Mouse (Mus musculus) CH12.LX (cell line): ENCODE measurements around the gene Zbtb9. TPM values are rescaled to one million over a fixed set of nuclear protein-coding genes. Genes with fewer than 3 reads are reported as not detected.

Source experiments
- DNase-seq: peaks from one replicate; pipeline ENCODE4 v3.0.0-alpha.2; 2013; ENCODE audit errors: extremely low read depth
- H3K27ac ChIP-seq: 2 replicates; pipeline ENCODE4 v1.5.1; 2012; ENCODE audit warnings: low read depth, mild to moderate bottlenecking, control low read depth, moderate library complexity; ENCODE audit not compliant: insufficient read depth
- H3K27me3 ChIP-seq: replicated peaks from 2 replicates; pipeline ENCODE3; 2012; ENCODE audit warnings: inconsistent platforms
- H3K36me3 ChIP-seq, 2 experiments: replicated peaks in 1 of 2; 2 replicates each; pipeline versions ENCODE3 to v1.6.1; 2012; ENCODE audit warnings: inconsistent platforms in 1 of 2, low read length in 1 of 2, mild to moderate bottlenecking in 1 of 2, mixed read lengths in 1 of 2, moderate library complexity in 1 of 2; ENCODE audit not compliant: control insufficient read depth in 1 of 2, insufficient read depth in 1 of 2
- H3K4me1 ChIP-seq, 2 experiments: 2 replicates each; pipeline ENCODE4 v1.6.1; 2012; ENCODE audit warnings: inconsistent platforms in 1 of 2, moderate library complexity in 1 of 2; ENCODE audit not compliant: insufficient read depth in 2 of 2, control insufficient read depth in 1 of 2
- H3K4me2 ChIP-seq: 2 replicates; pipeline ENCODE4 v1.6.1; 2012; ENCODE audit warnings: low read depth, mild to moderate bottlenecking, control low read depth; ENCODE audit not compliant: poor library complexity, insufficient read depth, severe bottlenecking
- H3K4me3 ChIP-seq, 3 experiments: fragments of 150-350 bp in 1 of 3; sonication (generic) in 1 of 3; replicated peaks in 1 of 3; 2 replicates each; pipeline versions ENCODE3 to v1.5.1; 2011 to 2012; ENCODE audit warnings: low read depth in 2 of 3, low read length in 2 of 3, mild to moderate bottlenecking in 2 of 3, moderate library complexity in 2 of 3, control low read depth in 1 of 3, improper control_type of control experiment in 1 of 3, inconsistent platforms in 1 of 3, mixed read lengths in 1 of 3; ENCODE audit not compliant: poor library complexity in 1 of 3
- H3K79me2 ChIP-seq: replicated peaks from 2 replicates; pipeline ENCODE4 v1.6.1; 2012; ENCODE audit warnings: mild to moderate bottlenecking, moderate library complexity; ENCODE audit not compliant: control insufficient read depth, poor library complexity, insufficient read depth, severe bottlenecking; ENCODE audit errors: extremely low read depth
- H3K9ac ChIP-seq: 2 replicates; pipeline ENCODE4 v1.6.1; 2012; ENCODE audit warnings: low read depth, mild to moderate bottlenecking, control low read depth, moderate library complexity; ENCODE audit not compliant: insufficient read depth
- H3K9me3 ChIP-seq: replicated peaks from 2 replicates; pipeline ENCODE3; 2012; ENCODE audit warnings: low read length, inconsistent platforms, mixed read lengths
- CHD2 ChIP-seq: IDR thresholded peaks from 2 replicates; pipeline ENCODE4 v1.6.1; 2011; ENCODE audit warnings: low read length, improper control_type of control experiment
- CTCF ChIP-seq, 2 experiments: IDR thresholded peaks in 1 of 2; conservative IDR thresholded peaks in 1 of 2; 2 replicates each; pipeline ENCODE4 v1.5.1; 2011 to 2012; ENCODE audit warnings: low read depth in 2 of 2, low read length in 2 of 2, improper control_type of control experiment in 1 of 2, inconsistent platforms in 1 of 2, mild to moderate bottlenecking in 1 of 2, moderate library complexity in 1 of 2
- E2F4 ChIP-seq: IDR thresholded peaks from 2 replicates; pipeline ENCODE4 v1.6.1; 2011; ENCODE audit warnings: low read depth, low read length, improper control_type of control experiment; ENCODE audit not compliant: insufficient replicate concordance
- ELF1 ChIP-seq: IDR thresholded peaks from 2 replicates; pipeline ENCODE4 v1.6.1; 2014; ENCODE audit warnings: low read depth, mild to moderate bottlenecking, inconsistent platforms, low read length, improper control_type of control experiment
- KAT2A ChIP-seq: IDR thresholded peaks from 2 replicates; pipeline ENCODE4 v1.6.1; 2012; ENCODE audit warnings: low read length, improper control_type of control experiment, inconsistent platforms; ENCODE audit not compliant: insufficient replicate concordance
- MAFK ChIP-seq: IDR thresholded peaks from 2 replicates; pipeline ENCODE4 v1.6.1; 2011; ENCODE audit warnings: low read length, improper control_type of control experiment; ENCODE audit not compliant: insufficient replicate concordance
- MAX ChIP-seq: IDR thresholded peaks from 2 replicates; pipeline ENCODE4 v1.6.1; 2011; ENCODE audit warnings: low read length, improper control_type of control experiment
- MXI1 ChIP-seq: IDR thresholded peaks from 2 replicates; pipeline ENCODE4 v1.6.1; 2011; ENCODE audit warnings: mild to moderate bottlenecking, low read depth, low read length, improper control_type of control experiment
- NELFE ChIP-seq: IDR thresholded peaks from 2 replicates; pipeline ENCODE4 v1.6.1; 2011; ENCODE audit warnings: low read depth, low read length, improper control_type of control experiment
- PAX5 ChIP-seq: IDR thresholded peaks from 2 replicates; pipeline ENCODE4 v1.6.1; 2012; ENCODE audit warnings: low read length, inconsistent platforms, mixed read lengths
- RAD21 ChIP-seq: IDR thresholded peaks from 2 replicates; pipeline ENCODE4 v1.6.1; 2011; ENCODE audit warnings: low read depth, mild to moderate bottlenecking, low read length, improper control_type of control experiment, moderate library complexity
- RCOR1 ChIP-seq: conservative IDR thresholded peaks from 2 replicates; pipeline ENCODE4 v1.6.1; 2012; ENCODE audit warnings: low read depth, mild to moderate bottlenecking, inconsistent platforms, low read length, improper control_type of control experiment
- SIN3A ChIP-seq: IDR thresholded peaks from 2 replicates; pipeline ENCODE4 v1.6.1; 2012; ENCODE audit warnings: low read length, improper control_type of control experiment, inconsistent platforms
- TBP ChIP-seq: conservative IDR thresholded peaks from 2 replicates; pipeline ENCODE4 v1.6.1; 2011; ENCODE audit warnings: low read depth, low read length, improper control_type of control experiment
- UBTF ChIP-seq: IDR thresholded peaks from 2 replicates; pipeline ENCODE4 v1.6.1; 2012; ENCODE audit warnings: low read depth, mild to moderate bottlenecking, inconsistent platforms, low read length, improper control_type of control experiment, moderate library complexity
- USF2 ChIP-seq: conservative IDR thresholded peaks from 2 replicates; pipeline ENCODE4 v1.6.1; 2011; ENCODE audit warnings: low read depth, low read length, improper control_type of control experiment
- ZC3H11A ChIP-seq: IDR thresholded peaks from 2 replicates; pipeline ENCODE4 v1.6.1; 2012; ENCODE audit warnings: low read depth, mild to moderate bottlenecking, inconsistent platforms, low read length, improper control_type of control experiment
- ZKSCAN1 ChIP-seq: IDR thresholded peaks from 2 replicates; pipeline ENCODE4 v1.6.1; 2012; ENCODE audit warnings: low read depth, inconsistent platforms, low read length, improper control_type of control experiment, borderline replicate concordance
- ZNF384 ChIP-seq: IDR thresholded peaks from 2 replicates; pipeline ENCODE4 v1.6.1; 2012; ENCODE audit warnings: low read depth, low read length, improper control_type of control experiment, inconsistent platforms
- dilution Hi-C: fragments of 300-500 bp; cut with MboI; formaldehyde crosslinking; loops from 2 replicates; pipeline ENCODE4 v1.14.3; 2020; ENCODE audit warnings: low sequenced_read_pairs; ENCODE audit not compliant: extremely low pct_unique_long_range_greater_than_20kb, extremely low pct_ligation_motif_present
- in situ Hi-C: fragments of 300-500 bp; cut with MboI; formaldehyde crosslinking; loops from 3 replicates; pipeline ENCODE4 v1.14.3; 2019; ENCODE audit warnings: low sequenced_read_pairs, low pct_ligation_motif_present, low pct_unique_long_range_greater_than_20kb, mixed read lengths
- polyA plus RNA-seq: library from polyadenylated mRNA; unstranded; fragments of >175 nt; gene quantifications from 2 replicates; pipeline ENCODE4 v1.2.1, GENCODE M21; 2012; ENCODE audit warnings: low read depth; ENCODE audit not compliant: insufficient read length
- total RNA-seq, 2 experiments: library from RNA; depleted of rRNA; stranded (reverse); fragments of 300-350 nt in 1 of 2; fragments of >200 nt in 1 of 2; gene quantifications; 2 replicates each; pipeline ENCODE4 v1.2.3; 2012 to 2014

The Zbtb9 gene
- total and polyA plus RNA-seq, 3 experiments = 2.0 to 14.3 (median 8.1) TPM

- no peak for DNase-seq
- no peaks in the 10 kb centered on the region for H3K9me3 ChIP-seq
- no peak overlapping the region for H3K4me3 ChIP-seq
- H3K4me1 ChIP-seq = peaks cover 4 to 18% of the 10 kb centered on the region in 2 experiments; a peak in 3 of 4 replicates
- TF ChIP-seq MAFK = no peak
- no peak for TF ChIP-seq CHD2
- no peak for TF ChIP-seq PAX5
- TF ChIP-seq ZKSCAN1 = no peak
- H3K4me2 ChIP-seq = no peak overlapping the region
- H3K79me2 ChIP-seq = no peaks in the 10 kb centered on the region
- dilution Hi-C loops = no loop called here
- H3K27me3 ChIP-seq = no peaks in the 10 kb centered on the region
- peaks cover 0 to 8% of the 10 kb centered on the region in 2 experiments for H3K36me3 ChIP-seq
- in situ Hi-C loops = no loop called here
- H3K27ac ChIP-seq = no peak overlapping the region
- no peak overlapping the region for H3K9ac ChIP-seq
These were observed 12.7 kb downstream of the Zbtb9 start for GRCm38 (mm10) chr17:26985503-26986179.

GRCm38 (mm10) chr17:26990521-26990920 lies 17.6 kb downstream of the Zbtb9 start:
- in situ Hi-C loops = no loop called here
- Histone ChIP-seq H3K9me3 (no peaks in the 10 kb centered on the region), H3K79me2 (no peaks in the 10 kb centered on the region), H3K4me1 (peaks cover 0 to 4% of the 10 kb centered on the region in 2 experiments; a peak in 1 of 4 replicates), H3K36me3 (peaks cover 0 to 5% of the 10 kb centered on the region in 2 experiments), H3K9ac (no peak overlapping the region), H3K4me2 (no peak overlapping the region), H3K27me3 (no peaks in the 10 kb centered on the region), H3K4me3 (no peak overlapping the region), H3K27ac (no peak overlapping the region)
- no peak for TF ChIP-seq E2F4
- no peak for TF ChIP-seq KAT2A
- TF ChIP-seq UBTF = no peak
- TF ChIP-seq TBP = no peak
- TF ChIP-seq ELF1 = no peak
- no peak for TF ChIP-seq PAX5
- TF ChIP-seq ZC3H11A = no peak
- no peak for TF ChIP-seq NELFE
- no peak for TF ChIP-seq ZNF384
- no peak for TF ChIP-seq MXI1
- no peak for TF ChIP-seq RCOR1
- TF ChIP-seq RAD21 = no peak
- TF ChIP-seq CHD2 = no peak
- TF ChIP-seq MAFK = no peak
- TF ChIP-seq SIN3A = no peak
- no peak for TF ChIP-seq CTCF (conservative IDR thresholded peaks at IDR 0.05 in 1 of 2, IDR thresholded peaks at IDR 0.05 in 1 of 2; ENCODE audit: low read depth in 2 of 2, low read length in 2 of 2)
- no peak for TF ChIP-seq ZKSCAN1
- no peak for TF ChIP-seq USF2
- TF ChIP-seq MAX = no peak
- dilution Hi-C loops = no loop called here
- DNase-seq = no peak
